Comparison of ENCODE assay signal across 12 mouse cellular contexts in genomic region chr2:69999097-69999770, GRCm38 (mm10). TPM values are rescaled to one million over a fixed set of nuclear protein-coding genes. Genes with fewer than 3 reads are reported as not detected.
A peak's percentile ranks its signal among the peaks of the same experiment; 100 is the strongest.
DNase-seq lines count a peak whose midpoint lies in the region; ATAC-seq lines count a peak whose summit lies in the region.
"Had no signal": no experiment of that assay in that cellular context is flagged by ENCODE, and none has a peak within 500 bp of the region (broad histone marks: within the 10 kb centered on the region; RNA-seq: fewer than 3 reads in every experiment).

No protein-coding gene starts in this region.

- ATAC-seq in megakaryocyte-erythroid progenitor cell, adult 5-6 weeks (replicated peaks; ENCODE audit: low FRiP score, low TSS enrichment, poor library complexity, severe bottlenecking) = peak; percentile 97
- ATAC-seq in forebrain, embryonic 16.5 days = no peak
- ATAC-seq: forebrain, embryonic 15.5 days had no signal

- H3K27ac ChIP-seq in forebrain, embryonic 16.5 days (ENCODE audit: low read length) = no peak overlapping the region
- H3K27ac ChIP-seq: forebrain, embryonic 15.5 days; heart, adult 2 months; hindbrain, embryonic 15.5 days had no signal

- no peak overlapping the region for H3K9ac ChIP-seq in forebrain, embryonic 16.5 days (replicated peaks; ENCODE audit: low read depth, low read length)
- H3K9ac ChIP-seq: forebrain, embryonic 15.5 days; hindbrain, embryonic 15.5 days had no signal

- H3K9me3 ChIP-seq in forebrain, embryonic 16.5 days (ENCODE audit: control insufficient read depth, low read length) = no peaks in the 10 kb centered on the region
- H3K9me3 ChIP-seq: forebrain, embryonic 15.5 days; hindbrain, embryonic 15.5 days had no signal

- H3K4me2 ChIP-seq in forebrain, embryonic 16.5 days (ENCODE audit: low read length) = no peak overlapping the region
- H3K4me2 ChIP-seq: forebrain, embryonic 15.5 days; hindbrain, embryonic 15.5 days had no signal

- peak; percentile 51 for DNase-seq in spleen, adult 12 weeks (ENCODE audit: low spot score)
- DNase-seq in spleen, adult 18-20 months = no peak
- DNase-seq in embryo, embryonic 10.5 days (ENCODE audit: low spot score) = peak; percentile 11
- no peak for DNase-seq in lung, postnatal 10 days
- no peak for DNase-seq in layer of hippocampus, adult 8-10 months (ENCODE audit: low spot score in 2 of 2)
- DNase-seq: adrenal gland, postnatal 25 days; heart, adult 2 months; kidney, postnatal 36 days had no signal

- H3K4me1 ChIP-seq in forebrain, embryonic 16.5 days (replicated peaks; ENCODE audit: control insufficient read depth, insufficient read depth, low read length) = no peaks in the 10 kb centered on the region
- H3K4me1 ChIP-seq: forebrain, embryonic 15.5 days; hindbrain, embryonic 15.5 days had no signal

- H3K27me3 ChIP-seq in forebrain, embryonic 16.5 days (replicated peaks; ENCODE audit: control insufficient read depth, insufficient read depth, low read length) = no peaks in the 10 kb centered on the region
- H3K27me3 ChIP-seq: forebrain, embryonic 15.5 days; hindbrain, embryonic 15.5 days had no signal

- no peak overlapping the region for H3K4me3 ChIP-seq in forebrain, embryonic 16.5 days (replicated peaks; ENCODE audit: low read length)
- H3K4me3 ChIP-seq: forebrain, embryonic 15.5 days; heart, adult 2 months; hindbrain, embryonic 15.5 days had no signal

- H3K36me3 ChIP-seq in forebrain, embryonic 16.5 days (ENCODE audit: control insufficient read depth, insufficient read depth) = peaks cover 9% of the 10 kb centered on the region

- 92% methylated on average over 7 of the region's 7 CpGs for WGBS in forebrain, embryonic 16.5 days

RNA-seq across cellular contexts. Expression of gene Myo3b, which starts 39.7 kb away (rescaled TPM):
- total RNA-seq in megakaryocyte-erythroid progenitor cell, adult 5-6 weeks (2014; fragmentation: Nextera tagmentation) = not detected in 2 replicates
- total RNA-seq in megakaryocyte-erythroid progenitor cell, adult 5-6 weeks (2017) = not detected in 2 replicates
- 0.20 and 0.34 TPM in 2 replicates for polyA plus RNA-seq in forebrain, embryonic 16.5 days (2015; fragmentation: Nextera tagmentation; extraction: Ambion mirVana)
- under 1 TPM; 0.53 to 0.86 (median 0.73) TPM for total RNA-seq in layer of hippocampus, adult 8-10 months (2022)
- total RNA-seq: adrenal gland, postnatal 25 days had no signal
- polyA plus RNA-seq: heart, adult 2 months had no signal

Comparison
In these comparisons a context has a peak if more than half of its experiments do, and no peak if none do; other contexts are left out.
1. DNase-seq: peak in spleen, adult 12 weeks (single experiment) and embryo, embryonic 10.5 days (single experiment); none in spleen, adult 18-20 months (0 of 2), lung, postnatal 10 days (single experiment) and layer of hippocampus, adult 8-10 months (0 of 2).